ENCODE assay signal across 27 mouse cellular contexts in genomic region chr2:119294411-119294810, GRCm38 (mm10). TPM values are rescaled to one million over a fixed set of nuclear protein-coding genes. Genes with fewer than 3 reads are reported as not detected.
DNase-seq lines count a peak whose midpoint lies in the region; ATAC-seq and TF ChIP-seq lines count a peak whose summit lies in the region.
"Had no signal": no experiment of that assay in that cellular context is flagged by ENCODE, and none has a peak within 500 bp of the region (broad histone marks: within the 10 kb centered on the region; RNA-seq: fewer than 3 reads in every experiment).

No protein-coding gene starts in this region.

- no peak overlapping the region; the same call in 1 of the 2 replicates for H3K27ac ChIP-seq in intestine, postnatal 0 days (ENCODE audit: low read depth, low read length)
- no peak overlapping the region for H3K27ac ChIP-seq in intestine, embryonic 16.5 days (ENCODE audit: low read length)
- H3K27ac ChIP-seq in ES-E14 (ENCODE audit: insufficient read depth, low read depth, low read length, poor library complexity, severe bottlenecking), result no peak overlapping the region
- no peak overlapping the region for H3K27ac ChIP-seq in stomach, postnatal 0 days (replicated peaks)
- H3K27ac ChIP-seq: embryonic facial prominence, embryonic 12.5 days; forebrain, embryonic 15.5 days; gastrocnemius, adult 2 months; heart, adult 2 months; hindbrain, embryonic 13.5 days; limb, embryonic 13.5 days; lung, embryonic 15.5 days; midbrain, embryonic 12.5 days; neural tube, embryonic 13.5 days had no signal

- H3K27me3 ChIP-seq in intestine, postnatal 0 days (replicated peaks; ENCODE audit: control insufficient read depth, insufficient read depth, low read length), result no peaks in the 10 kb centered on the region
- H3K27me3 ChIP-seq in intestine, embryonic 16.5 days (replicated peaks; ENCODE audit: control insufficient read depth, insufficient read depth, low read length), result no peaks in the 10 kb centered on the region
- H3K27me3 ChIP-seq in stomach, postnatal 0 days (ENCODE audit: control insufficient read depth, insufficient read depth, low read length), result no peaks in the 10 kb centered on the region
- H3K27me3 ChIP-seq: embryonic facial prominence, embryonic 12.5 days; forebrain, embryonic 15.5 days; heart, embryonic 12.5 days; hindbrain, embryonic 13.5 days; limb, embryonic 13.5 days; lung, embryonic 15.5 days; midbrain, embryonic 12.5 days; neural tube, embryonic 13.5 days had no signal

- 0 out of 2 replicates have a peak overlapping the region, but pooled peaks have one; percentile 21 for H3K4me2 ChIP-seq in intestine, postnatal 0 days (replicated peaks; ENCODE audit: low read depth)
- no peak overlapping the region for H3K4me2 ChIP-seq in intestine, embryonic 16.5 days (ENCODE audit: low read depth, low read length)
- no peak overlapping the region for H3K4me2 ChIP-seq in stomach, postnatal 0 days (replicated peaks; ENCODE audit: low read depth)
- H3K4me2 ChIP-seq: embryonic facial prominence, embryonic 12.5 days; forebrain, embryonic 15.5 days; heart, embryonic 12.5 days; hindbrain, embryonic 13.5 days; limb, embryonic 13.5 days; liver, embryonic 11.5 days; lung, embryonic 15.5 days; midbrain, embryonic 12.5 days; neural tube, embryonic 13.5 days had no signal

- in situ Hi-C loops in ES-E14 (cut with MboI; ENCODE audit: low sequenced_read_pairs in 2 of 2, unreplicated experiment in 2 of 2), result loop anchor here in 1 of 2 experiments (10.0 kb wide), 1 partner anchor 220 kb away; no protein-coding TSS in a partner anchor

- H3K9me3 ChIP-seq in intestine, postnatal 0 days (ENCODE audit: control insufficient read depth), result no peaks in the 10 kb centered on the region
- H3K9me3 ChIP-seq in intestine, embryonic 16.5 days (ENCODE audit: control insufficient read depth, low read length), result no peaks in the 10 kb centered on the region
- no peaks in the 10 kb centered on the region for H3K9me3 ChIP-seq in ES-E14 (ENCODE audit: control insufficient read depth, insufficient read depth, low read depth, low read length)
- no peaks in the 10 kb centered on the region for H3K9me3 ChIP-seq in stomach, postnatal 0 days (ENCODE audit: control insufficient read depth, low read length)
- H3K9me3 ChIP-seq: embryonic facial prominence, embryonic 12.5 days; forebrain, embryonic 15.5 days; heart, embryonic 12.5 days; hindbrain, embryonic 13.5 days; limb, embryonic 13.5 days; lung, embryonic 15.5 days; midbrain, embryonic 12.5 days; neural tube, embryonic 13.5 days had no signal

- H3K36me3 ChIP-seq in intestine, postnatal 0 days (ENCODE audit: control insufficient read depth, insufficient read depth), result peaks cover 77% of the 10 kb centered on the region
- H3K36me3 ChIP-seq in intestine, embryonic 16.5 days (ENCODE audit: control insufficient read depth, insufficient read depth, low read length), result peaks cover 35% of the 10 kb centered on the region
- H3K36me3 ChIP-seq in ES-E14 (ENCODE audit: control insufficient read depth, insufficient read depth, low read length, poor library complexity, severe bottlenecking), result peaks cover 43% of the 10 kb centered on the region; the same call in 1 of the 2 replicates
- peaks cover 17% of the 10 kb centered on the region for H3K36me3 ChIP-seq in stomach, postnatal 0 days (ENCODE audit: control insufficient read depth, insufficient read depth, low read length)

- ATAC-seq in intestine, postnatal 0 days, result no peak
- no peak for ATAC-seq in intestine, embryonic 16.5 days
- ATAC-seq in stomach, postnatal 0 days (ENCODE audit: low FRiP score, low TSS enrichment), result no peak
- ATAC-seq: forebrain, embryonic 15.5 days had no signal

- DNase-seq in ES-E14 (ENCODE audit: low read depth, low spot score), result no peak
- DNase-seq in brain, adult 2 months (ENCODE audit: low read depth, low spot score), result peak; percentile 40
- DNase-seq in cerebellum, postnatal 36 days, result peak; percentile 36 to 40
- DNase-seq in gastrocnemius, postnatal 25 days, result no peak
- no peak for DNase-seq in stomach, postnatal 0 days (ENCODE audit: low spot score)
- DNase-seq: adrenal gland, postnatal 14 days; B cell, adult 2 months; embryo, embryonic 11 days; gastrocnemius, adult 2 months; heart, adult 2 months; heart, postnatal 4 days; kidney, adult 2 months; right cerebral cortex, postnatal 4 days; thymus, postnatal 4 days had no signal

- TF ChIP-seq EP300 in stomach, postnatal 0 days (optimal IDR thresholded peaks at IDR 0.05), result no peak

- 90% methylated on average over 18 of the region's 18 CpGs for WGBS in intestine, postnatal 0 days
- WGBS in intestine, embryonic 16.5 days, result 94% methylated on average over 18 of the region's 18 CpGs
- WGBS in stomach, postnatal 0 days, result 89% methylated on average over 18 of the region's 18 CpGs

- H3K9ac ChIP-seq in intestine, postnatal 0 days (ENCODE audit: low read depth, low read length), result no peak overlapping the region
- no peak overlapping the region for H3K9ac ChIP-seq in intestine, embryonic 16.5 days (ENCODE audit: low read depth, low read length)
- peak overlapping the region; percentile 21 for H3K9ac ChIP-seq in ES-E14 (ENCODE audit: insufficient read depth, low read depth, low read length, poor library complexity, severe bottlenecking)
- no peak overlapping the region for H3K9ac ChIP-seq in stomach, postnatal 0 days (ENCODE audit: low read length)
- H3K9ac ChIP-seq: embryonic facial prominence, embryonic 12.5 days; forebrain, embryonic 15.5 days; heart, embryonic 12.5 days; hindbrain, embryonic 13.5 days; limb, embryonic 13.5 days; lung, embryonic 15.5 days; midbrain, embryonic 12.5 days; neural tube, embryonic 13.5 days had no signal

- no peak for TF ChIP-seq CTCF in intestine, postnatal 0 days (IDR thresholded peaks at IDR 0.05; ENCODE audit: low read depth)
- no peak for TF ChIP-seq CTCF in stomach, postnatal 0 days (IDR thresholded peaks at IDR 0.05; ENCODE audit: low read depth)

- H3K4me1 ChIP-seq in intestine, postnatal 0 days (replicated peaks; ENCODE audit: control insufficient read depth, insufficient read depth, low read length), result no peaks in the 10 kb centered on the region
- H3K4me1 ChIP-seq in intestine, embryonic 16.5 days (ENCODE audit: control insufficient read depth, insufficient read depth, low read length), result peaks cover 11% of the 10 kb centered on the region
- H3K4me1 ChIP-seq in ES-E14 (ENCODE audit: control insufficient read depth in 2 of 2, insufficient read depth in 2 of 2, low read length in 2 of 2, poor library complexity in 1 of 2), result peaks cover 0 to 12% of the 10 kb centered on the region in 2 experiments; a peak in 1 of 4 replicates
- 0 out of 2 replicates have a peak, but pooled peaks cover 2% of the 10 kb centered on the region for H3K4me1 ChIP-seq in stomach, postnatal 0 days (replicated peaks; ENCODE audit: control insufficient read depth, insufficient read depth)

- H3K4me3 ChIP-seq in intestine, postnatal 0 days (ENCODE audit: low read depth, low read length), result no peak overlapping the region
- no peak overlapping the region for H3K4me3 ChIP-seq in intestine, embryonic 16.5 days (ENCODE audit: low read length)
- H3K4me3 ChIP-seq in ES-E14 (ENCODE audit: insufficient read depth in 1 of 2, low read depth in 1 of 2, low read length in 2 of 2, poor library complexity in 1 of 2, severe bottlenecking in 1 of 2), result peak overlapping the region; percentile 38 to 52; a peak in 2 of 4 replicates
- no peak overlapping the region for H3K4me3 ChIP-seq in stomach, postnatal 0 days (ENCODE audit: low read depth, low read length)
- H3K4me3 ChIP-seq: embryonic facial prominence, embryonic 12.5 days; forebrain, embryonic 15.5 days; gastrocnemius, adult 2 months; heart, adult 2 months; heart, embryonic 12.5 days; hindbrain, embryonic 13.5 days; limb, embryonic 13.5 days; lung, embryonic 15.5 days; midbrain, embryonic 12.5 days; neural tube, embryonic 13.5 days had no signal

TF ChIP-seq in ES-E14, 5 proteins besides CTCF, POLR2A, EP300 and RAD21 (continues in another document):
- TF ChIP-seq MAFK (IDR thresholded peaks at IDR 0.05; ENCODE audit: insufficient read depth, low read depth, low read length), result no peak
- no peak for TF ChIP-seq HCFC1 (IDR thresholded peaks at IDR 0.05; ENCODE audit: borderline replicate concordance, insufficient read depth, low read length)
- TF ChIP-seq CHD2 (IDR thresholded peaks at IDR 0.05; ENCODE audit: low read depth, low read length), result no peak
- no peak for TF ChIP-seq ZNF384 (IDR thresholded peaks at IDR 0.05; ENCODE audit: low read depth, low read length)

RNA-seq across cellular contexts. Expression of gene Vps18, which starts 5.9 kb away (rescaled TPM):
- 21.8 and 24.3 TPM in 2 replicates for polyA plus RNA-seq in intestine, postnatal 0 days (2015; fragmentation: Nextera tagmentation; extraction: Ambion mirVana)
- polyA plus RNA-seq in intestine, embryonic 16.5 days (2015; fragmentation: Nextera tagmentation; extraction: Ambion mirVana), result 25.5 and 29.6 TPM in 2 replicates
- 17.0 and 17.8 TPM in 2 replicates for total RNA-seq in ES-E14 (2012; rRNA removed)
- total RNA-seq in gastrocnemius, postnatal 25 days (2021), result 1 to 10 TPM; 7.8 to 8.1 TPM
- 7.7 and 8.0 TPM in 2 replicates for polyA plus RNA-seq in stomach, postnatal 0 days (2015; fragmentation: Nextera tagmentation; extraction: Ambion mirVana)

RNA-seq across cellular contexts. Expression of gene Rhov, which starts 23.3 kb away (rescaled TPM):
- polyA plus RNA-seq in intestine, postnatal 0 days (2015; fragmentation: Nextera tagmentation; extraction: Ambion mirVana), result 1.3 TPM in 2 replicates
- polyA plus RNA-seq in intestine, embryonic 16.5 days (2015; fragmentation: Nextera tagmentation; extraction: Ambion mirVana), result 3.9 and 4.1 TPM in 2 replicates
- 1.8 and 1.9 TPM in 2 replicates for total RNA-seq in ES-E14 (2012; rRNA removed)
- total RNA-seq in gastrocnemius, postnatal 25 days (2021), result not detected
- 17.0 and 19.4 TPM in 2 replicates for polyA plus RNA-seq in stomach, postnatal 0 days (2015; fragmentation: Nextera tagmentation; extraction: Ambion mirVana)
- total RNA-seq: adrenal gland, postnatal 14 days; gastrocnemius, adult 2 months; heart, adult 2 months; heart, postnatal 4 days; megakaryocyte progenitor cell, adult 5-6 weeks had no signal
- polyA plus RNA-seq: heart, postnatal 0 days; liver, embryonic 11.5 days had no signal

RNA-seq across cellular contexts. Expression of gene Dll4, which starts 31.2 kb away (rescaled TPM):
- 3.7 and 4.1 TPM in 2 replicates for polyA plus RNA-seq in intestine, postnatal 0 days (2015; fragmentation: Nextera tagmentation; extraction: Ambion mirVana)
- polyA plus RNA-seq in intestine, embryonic 16.5 days (2015; fragmentation: Nextera tagmentation; extraction: Ambion mirVana), result 8.4 and 8.7 TPM in 2 replicates
- total RNA-seq in ES-E14 (2012; rRNA removed), result 0.27 and 0.42 TPM in 2 replicates
- total RNA-seq in gastrocnemius, postnatal 25 days (2021), result 1 to 10 TPM; 3.2 to 4.5 TPM
- polyA plus RNA-seq in stomach, postnatal 0 days (2015; fragmentation: Nextera tagmentation; extraction: Ambion mirVana), result 3.7 TPM in 2 replicates

RNA-seq across cellular contexts. Expression of gene Chac1, which starts 56.6 kb away (rescaled TPM):
- polyA plus RNA-seq in intestine, postnatal 0 days (2015; fragmentation: Nextera tagmentation; extraction: Ambion mirVana), result 1.1 and 1.4 TPM in 2 replicates
- 2.7 and 6.0 TPM in 2 replicates for polyA plus RNA-seq in intestine, embryonic 16.5 days (2015; fragmentation: Nextera tagmentation; extraction: Ambion mirVana)
- 20.9 and 31.0 TPM in 2 replicates for total RNA-seq in ES-E14 (2012; rRNA removed)
- 10 to 100 TPM; 14.2 to 69.5 TPM for total RNA-seq in gastrocnemius, postnatal 25 days (2021)
- polyA plus RNA-seq in stomach, postnatal 0 days (2015; fragmentation: Nextera tagmentation; extraction: Ambion mirVana), result 2.0 and 2.6 TPM in 2 replicates

RNA-seq across cellular contexts. Expression of gene Spint1, which starts 57.2 kb away (rescaled TPM):
- 145 and 148 TPM in 2 replicates for polyA plus RNA-seq in intestine, postnatal 0 days (2015; fragmentation: Nextera tagmentation; extraction: Ambion mirVana)
- 114 and 132 TPM in 2 replicates for polyA plus RNA-seq in intestine, embryonic 16.5 days (2015; fragmentation: Nextera tagmentation; extraction: Ambion mirVana)
- total RNA-seq in ES-E14 (2012; rRNA removed), result 80.3 and 167 TPM in 2 replicates
- under 1 TPM in 1 of 2 experiments, not detected in 1; 0.10 TPM for total RNA-seq in gastrocnemius, postnatal 25 days (2021)
- polyA plus RNA-seq in stomach, postnatal 0 days (2015; fragmentation: Nextera tagmentation; extraction: Ambion mirVana), result 70.9 and 80.2 TPM in 2 replicates
- total RNA-seq: gastrocnemius, adult 2 months; heart, adult 2 months; heart, postnatal 4 days had no signal

Comparison
In these comparisons a context has a peak if more than half of its experiments do, and no peak if none do; other contexts are left out.
1. H3K4me3 ChIP-seq: peak in ES-E14 (2 of 2); none in intestine, postnatal 0 days (single experiment), intestine, embryonic 16.5 days (single experiment) and stomach, postnatal 0 days (single experiment).
2. DNase-seq: peak in brain, adult 2 months (single experiment) and cerebellum, postnatal 36 days (2 of 2); none in ES-E14 (single experiment), gastrocnemius, postnatal 25 days (single experiment) and stomach, postnatal 0 days (single experiment).